Mouse (Mus musculus) embryonic facial prominence, embryonic 10.5 days (tissue): Measurements from ENCODE around the gene Sun2. TPM values are rescaled to one million over a fixed set of nuclear protein-coding genes. Genes with fewer than 3 reads are reported as not detected.

Experiments
- DNase-seq: peaks from one replicate; pipeline ENCODE4 v3.0.0-alpha.2; 2017; ENCODE audit warnings: low spot score
- H3K27ac ChIP-seq: fragments of 300-500 bp; sonication (generic); replicated peaks from 2 replicates; pipeline ENCODE4 v1.5.1; 2016; ENCODE audit warnings: mild to moderate bottlenecking
- H3K27me3 ChIP-seq: fragments of 300-500 bp; sonication (generic); replicated peaks from 2 replicates; pipeline ENCODE4 v1.6.1; 2016; ENCODE audit warnings: low read depth, mild to moderate bottlenecking; ENCODE audit not compliant: poor library complexity, severe bottlenecking
- H3K36me3 ChIP-seq: fragments of 300-500 bp; sonication (generic); replicated peaks from 2 replicates; pipeline ENCODE4 v1.6.1; 2016; ENCODE audit warnings: mild to moderate bottlenecking, moderate library complexity
- H3K4me1 ChIP-seq: fragments of 300-500 bp; sonication (generic); 2 replicates; pipeline ENCODE4 v1.6.1; 2016
- H3K4me3 ChIP-seq: fragments of 300-500 bp; sonication (generic); 2 replicates; pipeline ENCODE4 v1.5.1; 2016; ENCODE audit warnings: mild to moderate bottlenecking, moderate library complexity
- H3K9me3 ChIP-seq: fragments of 300-500 bp; sonication (generic); 2 replicates; pipeline ENCODE4 v1.6.1; 2016; ENCODE audit warnings: mild to moderate bottlenecking
- WGBS: fragments of 180-500 bp; shearing (Covaris S2); methylation state at CpG from one replicate; pipeline ENCODE4 v1.1.7; 2016; 5-methylcytosine and 5-hydroxymethylcytosine counted together
- polyA plus RNA-seq: library from polyadenylated mRNA; unstranded; fragments of >200 nt; fragmentation: Nextera tagmentation; extraction: Ambion mirVana; gene quantifications from 2 replicates; pipeline ENCODE4 v1.2.1, GENCODE M21; 2016

Sun2 gene
- polyA plus RNA-seq, 1 experiment from 2014 or later, result 3.4 TPM

GRCm38 (mm10) chr15:79766586-79767071 lies 24.3 kb upstream of the Sun2 start:
- Histone ChIP-seq H3K36me3 (peaks cover 40% of the 10 kb centered on the region), H3K27me3 (no peaks in the 10 kb centered on the region), H3K27ac (no peak overlapping the region), H3K4me1 (peaks cover 6% of the 10 kb centered on the region; the same call in 1 of the 2 replicates), H3K4me3 (no peak overlapping the region), H3K9me3 (no peaks in the 10 kb centered on the region)
- WGBS, result 89% methylated on average over 10 of the region's 10 CpGs
- DNase-seq, result no peak

- no peak for DNase-seq
Measured at GRCm38 (mm10) chr15:79766168-79766567, 23.8 kb upstream of the Sun2 start.

GRCm38 (mm10) chr15:79765361-79765760 lies 23.0 kb upstream of the Sun2 start:
- Histone ChIP-seq H3K27me3 (no peaks in the 10 kb centered on the region), H3K4me1 (peaks cover 6% of the 10 kb centered on the region; the same call in 1 of the 2 replicates), H3K9me3 (no peaks in the 10 kb centered on the region), H3K27ac (no peak overlapping the region), H3K36me3 (peaks cover 49% of the 10 kb centered on the region), H3K4me3 (no peak overlapping the region)
- WGBS, result 80% methylated on average over 2 of the region's 2 CpGs
- DNase-seq, result no peak

More at GRCm38 (mm10) chr15:79766168-79766567, 23.8 kb upstream of the Sun2 start:
- peaks cover 42% of the 10 kb centered on the region for H3K36me3 ChIP-seq
- H3K27ac ChIP-seq, result no peak overlapping the region
- peaks cover 6% of the 10 kb centered on the region; the same call in 1 of the 2 replicates for H3K4me1 ChIP-seq
- WGBS, result 73% methylated on average over 10 of the region's 10 CpGs
- H3K27me3 ChIP-seq, result no peaks in the 10 kb centered on the region
- H3K9me3 ChIP-seq, result no peaks in the 10 kb centered on the region
- no peak overlapping the region for H3K4me3 ChIP-seq

- no peak for DNase-seq
- peaks cover 49% of the 10 kb centered on the region for H3K36me3 ChIP-seq
- peaks cover 6% of the 10 kb centered on the region; the same call in 1 of the 2 replicates for H3K4me1 ChIP-seq
- 88% methylated on average over 11 of the region's 11 CpGs for WGBS
- H3K27ac ChIP-seq, result no peak overlapping the region
- H3K9me3 ChIP-seq, result no peaks in the 10 kb centered on the region
- H3K4me3 ChIP-seq, result no peak overlapping the region
- no peaks in the 10 kb centered on the region for H3K27me3 ChIP-seq
Measured at GRCm38 (mm10) chr15:79764539-79765267, 22.4 kb upstream of the Sun2 start.

GRCm38 (mm10) chr15:79763601-79764246 lies 21.4 kb upstream of the Sun2 start:
- DNase-seq, result no peak
- Histone ChIP-seq H3K27ac (no peak overlapping the region), H3K4me1 (peaks cover 6% of the 10 kb centered on the region; the same call in 1 of the 2 replicates), H3K9me3 (no peaks in the 10 kb centered on the region), H3K4me3 (no peak overlapping the region), H3K27me3 (no peaks in the 10 kb centered on the region), H3K36me3 (peaks cover 49% of the 10 kb centered on the region)
- WGBS, result 93% methylated on average over 7 of the region's 7 CpGs

- Histone ChIP-seq H3K4me1 (peaks cover 4% of the 10 kb centered on the region; the same call in 1 of the 2 replicates), H3K4me3 (no peak overlapping the region), H3K9me3 (no peaks in the 10 kb centered on the region), H3K27me3 (no peaks in the 10 kb centered on the region), H3K27ac (no peak overlapping the region), H3K36me3 (peaks cover 49% of the 10 kb centered on the region)
- DNase-seq, result no peak
- 90% methylated on average over 9 of the region's 9 CpGs for WGBS
Measured at GRCm38 (mm10) chr15:79763001-79763400, 20.7 kb upstream of the Sun2 start.

GRCm38 (mm10) chr15:79760956-79761355 lies 18.6 kb upstream of the Sun2 start:
- Histone ChIP-seq H3K4me1 (peaks cover 8% of the 10 kb centered on the region), H3K4me3 (no peak overlapping the region), H3K9me3 (no peaks in the 10 kb centered on the region), H3K36me3 (peaks cover 49% of the 10 kb centered on the region), H3K27me3 (no peaks in the 10 kb centered on the region), H3K27ac (no peak overlapping the region)
- 89% methylated on average over 6 of the region's 6 CpGs for WGBS
- no peak for DNase-seq

GRCm38 (mm10) chr15:79757118-79757517 lies 14.8 kb upstream of the Sun2 start:
- no peak overlapping the region for H3K27ac ChIP-seq
- no peaks in the 10 kb centered on the region for H3K27me3 ChIP-seq
- no peak for DNase-seq
- 94% methylated on average over 3 of the region's 3 CpGs for WGBS
- no peak overlapping the region for H3K4me3 ChIP-seq
- H3K36me3 ChIP-seq, result peaks cover 14% of the 10 kb centered on the region
- peaks cover 17% of the 10 kb centered on the region for H3K4me1 ChIP-seq
- H3K9me3 ChIP-seq, result no peaks in the 10 kb centered on the region

GRCm38 (mm10) chr15:79755977-79756625 lies 13.8 kb upstream of the Sun2 start:
- Histone ChIP-seq H3K4me3 (no peak overlapping the region), H3K36me3 (peaks cover 6% of the 10 kb centered on the region; the same call in 1 of the 2 replicates), H3K9me3 (no peaks in the 10 kb centered on the region), H3K27me3 (no peaks in the 10 kb centered on the region), H3K4me1 (peaks cover 17% of the 10 kb centered on the region), H3K27ac (peak overlapping the region; percentile 41)
- DNase-seq, result no peak
- 75% methylated on average over 8 of the region's 8 CpGs for WGBS

- H3K9me3 ChIP-seq, result no peaks in the 10 kb centered on the region
- no peaks in the 10 kb centered on the region for H3K36me3 ChIP-seq
- no peak for DNase-seq
- WGBS, result 87% methylated on average over 4 of the region's 4 CpGs
- no peak overlapping the region for H3K4me3 ChIP-seq
- H3K4me1 ChIP-seq, result peaks cover 17% of the 10 kb centered on the region
- H3K27me3 ChIP-seq, result no peaks in the 10 kb centered on the region
- no peak overlapping the region for H3K27ac ChIP-seq
Measured at GRCm38 (mm10) chr15:79755176-79755575, 12.8 kb upstream of the Sun2 start.

- 53% methylated on average over 4 of the region's 4 CpGs for WGBS
- H3K27me3 ChIP-seq, result no peaks in the 10 kb centered on the region
- no peak overlapping the region for H3K4me3 ChIP-seq
- H3K4me1 ChIP-seq, result peaks cover 17% of the 10 kb centered on the region
- no peaks in the 10 kb centered on the region for H3K36me3 ChIP-seq
- H3K9me3 ChIP-seq, result no peaks in the 10 kb centered on the region
- H3K27ac ChIP-seq, result no peak overlapping the region
- no peak for DNase-seq
Measured at GRCm38 (mm10) chr15:79753873-79754272, 11.5 kb upstream of the Sun2 start.

GRCm38 (mm10) chr15:79753420-79753752 lies 11.1 kb upstream of the Sun2 start:
- Histone ChIP-seq H3K27me3 (no peaks in the 10 kb centered on the region), H3K4me3 (no peak overlapping the region), H3K36me3 (no peaks in the 10 kb centered on the region), H3K4me1 (peaks cover 17% of the 10 kb centered on the region), H3K27ac (no peak overlapping the region; the same call in 1 of the 2 replicates), H3K9me3 (no peaks in the 10 kb centered on the region)
- WGBS, result 89% methylated on average over 3 of the region's 3 CpGs
- DNase-seq, result no peak
